Mouse (Mus musculus): ENCODE data around the gene Twf1. TPM values are rescaled to one million over a fixed set of nuclear protein-coding genes. Genes with fewer than 3 reads are reported as not detected.

Gene Twf1
- polyA plus RNA-seq, 1 experiment from 2014 or later = 90.7 TPM

DNA sequence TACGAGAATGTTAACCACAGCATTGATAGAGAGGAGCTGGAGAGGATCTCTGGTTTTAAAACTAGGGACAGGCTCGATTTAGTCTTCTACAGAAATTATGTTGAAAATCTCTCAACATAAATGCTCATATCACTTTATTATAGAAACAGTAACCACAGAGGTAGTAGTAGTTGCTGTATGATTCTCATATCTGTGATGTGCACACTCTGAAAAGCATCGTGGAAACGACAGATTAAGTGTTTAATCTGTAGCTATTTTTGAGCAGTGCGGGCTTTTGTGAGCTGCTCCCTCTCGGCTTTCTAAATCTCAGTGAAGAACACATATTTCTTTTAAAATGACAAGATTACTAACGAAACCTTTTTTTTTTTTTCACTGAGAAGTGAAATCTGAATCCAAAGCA lies 54.2 kb downstream of the Twf1 start:
- Histone ChIP-seq H3K9me3 (replicated peaks) (no peaks in the 10 kb centered on the region), H3K9ac (no peak overlapping the region), H3K27ac (no peak overlapping the region), H3K4me1 (no peaks in the 10 kb centered on the region), H3K36me3 (peaks cover 6% of the 10 kb centered on the region; the same call in 1 of the 2 replicates), H3K4me2 (replicated peaks) (no peak overlapping the region), H3K27me3 (no peaks in the 10 kb centered on the region), H3K4me3 (no peak overlapping the region)
- no peak for ATAC-seq (ENCODE audit: low FRiP score)
- WGBS = 95% methylated on average over 7 of the region's 7 CpGs

DNA sequence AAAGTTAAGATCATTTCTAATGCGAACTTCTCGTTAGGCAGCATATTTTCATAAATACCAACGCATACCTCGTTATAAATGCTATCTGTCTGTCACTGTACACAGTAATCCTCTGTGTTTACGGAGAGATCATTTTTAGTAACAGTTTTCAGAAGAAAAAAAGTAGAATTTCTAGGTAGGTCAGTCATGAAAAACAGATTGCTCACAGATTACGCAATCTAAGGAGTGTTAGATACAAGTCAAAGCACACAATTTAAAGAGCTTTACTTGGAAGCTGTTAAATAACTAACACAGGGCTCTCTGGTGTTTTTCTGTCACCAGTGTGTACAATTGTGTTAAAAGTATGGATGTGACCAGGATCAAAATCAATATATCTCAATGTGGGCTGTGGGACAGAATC lies 56.7 kb downstream of the Twf1 start:
- no peak for ATAC-seq (ENCODE audit: low FRiP score)
- Histone ChIP-seq H3K27ac (no peak overlapping the region), H3K9ac (no peak overlapping the region), H3K36me3 (peaks cover 7% of the 10 kb centered on the region; the same call in 1 of the 2 replicates), H3K4me2 (replicated peaks) (no peak overlapping the region), H3K27me3 (no peaks in the 10 kb centered on the region), H3K9me3 (replicated peaks) (no peaks in the 10 kb centered on the region), H3K4me3 (no peak overlapping the region), H3K4me1 (no peaks in the 10 kb centered on the region)
- WGBS = 95% methylated on average over 6 of the region's 6 CpGs

DNA sequence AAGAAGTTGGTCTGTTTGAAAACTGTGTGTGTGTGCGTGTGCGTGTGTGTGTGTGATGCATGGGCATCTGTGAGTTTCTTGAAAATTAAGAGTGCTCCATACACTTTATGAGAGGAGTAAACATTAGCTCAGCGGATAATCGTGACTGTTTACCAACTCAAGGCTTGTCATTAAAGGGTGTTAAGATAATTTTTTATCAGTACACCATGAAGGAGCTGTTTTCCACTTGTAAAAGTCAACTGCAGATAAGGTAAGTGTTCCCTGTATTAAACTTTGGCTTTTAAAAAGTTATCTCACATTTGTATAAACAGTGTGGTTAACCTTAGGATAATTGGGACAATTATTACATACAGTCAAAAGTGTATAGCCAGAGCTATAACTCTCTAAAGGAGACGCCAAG lies 57.4 kb downstream of the Twf1 start:
- Histone ChIP-seq H3K27ac (no peak overlapping the region), H3K4me2 (replicated peaks) (no peak overlapping the region), H3K27me3 (no peaks in the 10 kb centered on the region), H3K36me3 (peaks cover 12% of the 10 kb centered on the region; the same call in 1 of the 2 replicates), H3K4me1 (no peaks in the 10 kb centered on the region), H3K9ac (no peak overlapping the region), H3K4me3 (no peak overlapping the region), H3K9me3 (replicated peaks) (no peaks in the 10 kb centered on the region)
- 92% methylated on average over 5 of the region's 5 CpGs for WGBS
- no peak for ATAC-seq (ENCODE audit: low FRiP score)

DNA sequence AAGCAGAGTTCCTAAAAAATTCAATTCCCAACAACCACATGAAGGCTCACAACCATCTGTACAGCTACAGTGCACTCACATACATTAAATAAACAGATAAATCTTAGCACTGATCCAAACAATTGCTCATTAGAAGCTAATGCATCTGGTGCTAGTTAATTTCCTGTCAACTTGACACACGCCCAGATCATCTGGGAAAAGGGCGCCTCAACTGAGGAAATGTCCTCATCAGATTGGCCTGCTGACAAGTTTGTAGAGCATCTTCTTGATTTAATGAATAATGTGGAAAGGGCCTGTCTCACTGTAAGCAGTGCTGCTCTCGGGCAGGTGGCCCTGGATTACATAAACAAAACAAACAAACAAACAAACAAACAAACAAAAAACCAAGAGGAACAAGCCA lies 59.2 kb downstream of the Twf1 start:
- Histone ChIP-seq H3K4me3 (no peak overlapping the region), H3K27me3 (no peaks in the 10 kb centered on the region), H3K36me3 (peaks cover 16% of the 10 kb centered on the region; the same call in 1 of the 2 replicates), H3K4me2 (replicated peaks) (no peak overlapping the region), H3K9ac (no peak overlapping the region), H3K27ac (no peak overlapping the region), H3K4me1 (no peaks in the 10 kb centered on the region), H3K9me3 (replicated peaks) (no peaks in the 10 kb centered on the region)
- WGBS = 86% methylated on average over 3 of the region's 3 CpGs
- no peak for ATAC-seq (ENCODE audit: low FRiP score)

Other genes with a start within 250 kb of the Twf1 start
- 4.5 and 4.6 TPM in 2 replicates for gene Adamts20, start 124.5 kb downstream of the Twf1 start, polyA plus RNA-seq (2016; fragmentation: Nextera tagmentation; extraction: Ambion mirVana)
- gene Pus7l, start 46.3 kb downstream of the Twf1 start, polyA plus RNA-seq (2016; fragmentation: Nextera tagmentation; extraction: Ambion mirVana) = 8.1 and 8.5 TPM in 2 replicates
- gene Irak4, start 46.2 kb downstream of the Twf1 start, polyA plus RNA-seq (2016; fragmentation: Nextera tagmentation; extraction: Ambion mirVana) = 3.8 and 3.9 TPM in 2 replicates
- gene Tmem117, start 39.3 kb upstream of the Twf1 start, polyA plus RNA-seq (2016; fragmentation: Nextera tagmentation; extraction: Ambion mirVana) = 3.7 and 3.9 TPM in 2 replicates

Measured in hindbrain, embryonic 12.5 days (tissue).